ENCODE assay signal across 12 mouse cellular contexts in the genomic region with DNA sequence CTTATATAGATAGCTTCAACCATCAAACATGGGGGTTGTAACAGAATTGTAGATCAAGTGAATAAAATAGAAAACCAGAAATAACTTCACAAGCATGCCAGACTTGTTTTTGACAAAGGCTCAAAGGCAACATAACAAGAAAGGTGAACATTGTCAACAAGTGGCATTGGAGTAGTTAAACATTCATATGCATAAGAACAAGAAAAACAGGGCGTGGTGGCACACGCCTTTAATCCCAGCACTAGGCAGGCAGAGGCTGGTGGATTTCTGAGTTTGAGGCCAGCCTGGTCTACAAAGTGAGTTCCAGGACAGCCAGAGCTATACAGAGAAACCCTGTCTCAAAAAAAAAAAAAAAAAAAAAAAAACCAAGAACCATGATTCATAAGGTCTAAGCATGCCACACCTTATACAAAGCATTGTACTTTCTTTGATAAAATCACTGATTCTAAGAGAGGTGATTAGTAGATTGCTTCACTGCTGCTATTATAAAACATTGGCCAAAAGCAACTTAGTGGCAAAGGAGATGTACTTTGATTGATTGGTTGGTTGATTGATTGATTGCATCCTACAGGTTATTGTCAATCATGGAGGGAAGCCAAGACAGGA.
"Had no signal": no experiment of that assay in that cellular context is flagged by ENCODE, and none has a peak within 500 bp of the region (broad histone marks: within the 10 kb centered on the region; RNA-seq: fewer than 3 reads in every experiment).

No protein-coding gene starts in this region.

- DNase-seq: lung, adult 2 months; lung, postnatal 14 days; lung, postnatal 36 days; midbrain, embryonic 14.5 days; retina, postnatal 1 day; right cerebral cortex, adult 18-20 months; right cerebral cortex, postnatal 25 days; right cerebral cortex, postnatal 4 days; spleen, adult 18-20 months; thymus, adult 18-20 months; thymus, postnatal 14 days; thymus, postnatal 36 days had no signal
